Mouse (Mus musculus): ENCODE measurements around the gene Clspn. TPM values are rescaled to one million over a fixed set of nuclear protein-coding genes. Genes with fewer than 3 reads are reported as not detected.

The Clspn gene
- polyA plus RNA-seq, 1 experiment from 2014 or later = 12.0 TPM

GRCm38 (mm10) chr4:126616312-126616711, 59.6 kb downstream of the Clspn start:
- H3K4me2 ChIP-seq (ENCODE audit: low read length) = no peak overlapping the region
- no peaks in the 10 kb centered on the region; the same call in 1 of the 2 replicates for H3K27me3 ChIP-seq (replicated peaks; ENCODE audit: control insufficient read depth, insufficient read depth, low read length)
- ATAC-seq = no peak
- WGBS = 90% methylated on average over 4 of the region's 4 CpGs
- H3K4me1 ChIP-seq (replicated peaks; ENCODE audit: control insufficient read depth, insufficient read depth, low read length) = peaks cover 10% of the 10 kb centered on the region
- H3K9ac ChIP-seq (replicated peaks; ENCODE audit: low read depth, low read length) = no peak overlapping the region
- H3K4me3 ChIP-seq (replicated peaks; ENCODE audit: low read length) = no peak overlapping the region
- H3K36me3 ChIP-seq (ENCODE audit: control insufficient read depth, insufficient read depth) = no peaks in the 10 kb centered on the region
- H3K27ac ChIP-seq (ENCODE audit: low read length) = no peak overlapping the region
- no peaks in the 10 kb centered on the region for H3K9me3 ChIP-seq (ENCODE audit: control insufficient read depth, low read length)

- Histone ChIP-seq H3K4me2 (ENCODE audit: low read length) (peak overlapping the region; percentile 58), H3K4me1 (replicated peaks; ENCODE audit: control insufficient read depth, insufficient read depth, low read length) (peaks cover 10% of the 10 kb centered on the region), H3K4me3 (replicated peaks; ENCODE audit: low read length) (peak overlapping the region; percentile 31), H3K9ac (replicated peaks; ENCODE audit: low read depth, low read length) (peak overlapping the region; percentile 70), H3K27me3 (replicated peaks; ENCODE audit: control insufficient read depth, insufficient read depth, low read length) (peaks cover 3% of the 10 kb centered on the region; the same call in 1 of the 2 replicates), H3K36me3 (ENCODE audit: control insufficient read depth, insufficient read depth) (no peaks in the 10 kb centered on the region), H3K9me3 (ENCODE audit: control insufficient read depth, low read length) (no peaks in the 10 kb centered on the region), H3K27ac (ENCODE audit: low read length) (peak overlapping the region; percentile 51)
- under 1% methylated on average over 33 of the region's 33 CpGs for WGBS
- ATAC-seq = peak; percentile 57; the same call in 1 of the 2 replicates
Measured at GRCm38 (mm10) chr4:126619691-126620330, 63.1 kb downstream of the Clspn start.

- Histone ChIP-seq H3K4me3 (replicated peaks; ENCODE audit: low read length) (peak overlapping the region; percentile 31), H3K36me3 (ENCODE audit: control insufficient read depth, insufficient read depth) (no peaks in the 10 kb centered on the region), H3K27me3 (replicated peaks; ENCODE audit: control insufficient read depth, insufficient read depth, low read length) (peaks cover 3% of the 10 kb centered on the region; the same call in 1 of the 2 replicates), H3K9me3 (ENCODE audit: control insufficient read depth, low read length) (no peaks in the 10 kb centered on the region), H3K27ac (ENCODE audit: low read length) (peak overlapping the region; percentile 51), H3K4me2 (ENCODE audit: low read length) (peak overlapping the region; percentile 58), H3K4me1 (replicated peaks; ENCODE audit: control insufficient read depth, insufficient read depth, low read length) (peaks cover 10% of the 10 kb centered on the region), H3K9ac (replicated peaks; ENCODE audit: low read depth, low read length) (peak overlapping the region; percentile 70)
- 19% methylated on average over 13 of the region's 13 CpGs for WGBS
- ATAC-seq = no peak
Measured at GRCm38 (mm10) chr4:126620349-126620874, 63.7 kb downstream of the Clspn start.

- H3K4me2 ChIP-seq (ENCODE audit: low read length) = peak overlapping the region; percentile 27
- WGBS = 1% methylated on average over 23 of the region's 23 CpGs
- ATAC-seq = peak; percentile 23; the same call in 1 of the 2 replicates
- no peaks in the 10 kb centered on the region for H3K36me3 ChIP-seq (ENCODE audit: control insufficient read depth, insufficient read depth)
- no peak overlapping the region for H3K4me3 ChIP-seq (replicated peaks; ENCODE audit: low read length)
- no peak overlapping the region for H3K27ac ChIP-seq (ENCODE audit: low read length)
- H3K9ac ChIP-seq (replicated peaks; ENCODE audit: low read depth, low read length) = peak overlapping the region; percentile 28; the same call in 1 of the 2 replicates
- no peaks in the 10 kb centered on the region for H3K9me3 ChIP-seq (ENCODE audit: control insufficient read depth, low read length)
- no peaks in the 10 kb centered on the region for H3K27me3 ChIP-seq (replicated peaks; ENCODE audit: control insufficient read depth, insufficient read depth, low read length)
- H3K4me1 ChIP-seq (replicated peaks; ENCODE audit: control insufficient read depth, insufficient read depth, low read length) = peaks cover 13% of the 10 kb centered on the region
Measured at GRCm38 (mm10) chr4:126627021-126627681, 70.4 kb downstream of the Clspn start.

- ATAC-seq = no peak
- H3K27me3 ChIP-seq (replicated peaks; ENCODE audit: control insufficient read depth, insufficient read depth, low read length) = 0 out of 2 replicates have a peak, but pooled peaks cover 4% of the 10 kb centered on the region
- no peak overlapping the region for H3K4me3 ChIP-seq (replicated peaks; ENCODE audit: low read length)
- H3K9ac ChIP-seq (replicated peaks; ENCODE audit: low read depth, low read length) = no peak overlapping the region
- no peaks in the 10 kb centered on the region for H3K9me3 ChIP-seq (ENCODE audit: control insufficient read depth, low read length)
- H3K4me1 ChIP-seq (replicated peaks; ENCODE audit: control insufficient read depth, insufficient read depth, low read length) = peaks cover 14% of the 10 kb centered on the region
- H3K36me3 ChIP-seq (ENCODE audit: control insufficient read depth, insufficient read depth) = no peaks in the 10 kb centered on the region
- H3K27ac ChIP-seq (ENCODE audit: low read length) = no peak overlapping the region
- H3K4me2 ChIP-seq (ENCODE audit: low read length) = no peak overlapping the region
- WGBS = 44% methylated on average over 2 of the region's 2 CpGs
Measured at GRCm38 (mm10) chr4:126631922-126632321, 75.2 kb downstream of the Clspn start.

- 64% methylated on average over 3 of the region's 3 CpGs for WGBS
- peaks cover 10% of the 10 kb centered on the region for H3K4me1 ChIP-seq (replicated peaks; ENCODE audit: control insufficient read depth, insufficient read depth, low read length)
- no peak overlapping the region for H3K27ac ChIP-seq (ENCODE audit: low read length)
- H3K36me3 ChIP-seq (ENCODE audit: control insufficient read depth, insufficient read depth) = no peaks in the 10 kb centered on the region
- no peak overlapping the region for H3K4me2 ChIP-seq (ENCODE audit: low read length)
- H3K9ac ChIP-seq (replicated peaks; ENCODE audit: low read depth, low read length) = no peak overlapping the region
- no peak for ATAC-seq
- H3K27me3 ChIP-seq (replicated peaks; ENCODE audit: control insufficient read depth, insufficient read depth, low read length) = peaks cover 4% of the 10 kb centered on the region; the same call in 1 of the 2 replicates
- H3K9me3 ChIP-seq (ENCODE audit: control insufficient read depth, low read length) = no peaks in the 10 kb centered on the region
- no peak overlapping the region for H3K4me3 ChIP-seq (replicated peaks; ENCODE audit: low read length)
Measured at GRCm38 (mm10) chr4:126632668-126633067, 75.9 kb downstream of the Clspn start.

GRCm38 (mm10) chr4:126636330-126636729, 79.6 kb downstream of the Clspn start:
- H3K9ac ChIP-seq (replicated peaks; ENCODE audit: low read depth, low read length) = no peak overlapping the region
- peaks cover 18% of the 10 kb centered on the region for H3K4me1 ChIP-seq (replicated peaks; ENCODE audit: control insufficient read depth, insufficient read depth, low read length)
- H3K27me3 ChIP-seq (replicated peaks; ENCODE audit: control insufficient read depth, insufficient read depth, low read length) = peaks cover 4% of the 10 kb centered on the region; the same call in 1 of the 2 replicates
- no peak overlapping the region for H3K4me2 ChIP-seq (ENCODE audit: low read length)
- no peak overlapping the region for H3K27ac ChIP-seq (ENCODE audit: low read length)
- WGBS = 30% methylated on average over 11 of the region's 11 CpGs
- no peak overlapping the region for H3K4me3 ChIP-seq (replicated peaks; ENCODE audit: low read length)
- ATAC-seq = no peak
- no peaks in the 10 kb centered on the region for H3K9me3 ChIP-seq (ENCODE audit: control insufficient read depth, low read length)
- no peaks in the 10 kb centered on the region for H3K36me3 ChIP-seq (ENCODE audit: control insufficient read depth, insufficient read depth)

- Histone ChIP-seq H3K9ac (replicated peaks; ENCODE audit: low read depth, low read length) (no peak overlapping the region), H3K4me3 (replicated peaks; ENCODE audit: low read length) (no peak overlapping the region), H3K4me1 (replicated peaks; ENCODE audit: control insufficient read depth, insufficient read depth, low read length) (peaks cover 18% of the 10 kb centered on the region), H3K27me3 (replicated peaks; ENCODE audit: control insufficient read depth, insufficient read depth, low read length) (peaks cover 6% of the 10 kb centered on the region; the same call in 1 of the 2 replicates), H3K27ac (ENCODE audit: low read length) (no peak overlapping the region), H3K4me2 (ENCODE audit: low read length) (no peak overlapping the region), H3K9me3 (ENCODE audit: control insufficient read depth, low read length) (no peaks in the 10 kb centered on the region), H3K36me3 (ENCODE audit: control insufficient read depth, insufficient read depth) (no peaks in the 10 kb centered on the region)
- ATAC-seq = no peak
- WGBS = 61% methylated on average over 4 of the region's 4 CpGs
Measured at GRCm38 (mm10) chr4:126637446-126637845, 80.7 kb downstream of the Clspn start.

GRCm38 (mm10) chr4:126639339-126639738, 82.6 kb downstream of the Clspn start:
- Histone ChIP-seq H3K36me3 (ENCODE audit: control insufficient read depth, insufficient read depth) (no peaks in the 10 kb centered on the region), H3K27me3 (replicated peaks; ENCODE audit: control insufficient read depth, insufficient read depth, low read length) (peaks cover 6% of the 10 kb centered on the region; the same call in 1 of the 2 replicates), H3K4me1 (replicated peaks; ENCODE audit: control insufficient read depth, insufficient read depth, low read length) (peaks cover 18% of the 10 kb centered on the region), H3K4me2 (ENCODE audit: low read length) (no peak overlapping the region), H3K9ac (replicated peaks; ENCODE audit: low read depth, low read length) (no peak overlapping the region), H3K4me3 (replicated peaks; ENCODE audit: low read length) (no peak overlapping the region), H3K27ac (ENCODE audit: low read length) (peak overlapping the region; percentile 52), H3K9me3 (ENCODE audit: control insufficient read depth, low read length) (no peaks in the 10 kb centered on the region)
- peak; percentile 75; the same call in 1 of the 2 replicates for ATAC-seq
- WGBS = 24% methylated on average over 7 of the region's 7 CpGs

All from forebrain, embryonic 16.5 days (tissue).